Mouse (Mus musculus) spleen, adult 2 months (tissue): ENCODE results near the gene Aldh3b1.

Experiments
- CTCF ChIP-seq: fragments of 200-500 bp; IDR thresholded peaks from 2 replicates; pipeline ENCODE4 v1.5.1; 2011; ENCODE audit warnings: mild to moderate bottlenecking, inconsistent platforms; ENCODE audit not compliant: insufficient read depth, insufficient read length, insufficient replicate concordance; ENCODE audit errors: extremely low read depth
- POLR2A ChIP-seq: fragments of 200-500 bp; IDR thresholded peaks from 2 replicates; pipeline ENCODE4 v1.6.1; 2011; ENCODE audit warnings: low read depth, low read length, inconsistent platforms

DNA sequence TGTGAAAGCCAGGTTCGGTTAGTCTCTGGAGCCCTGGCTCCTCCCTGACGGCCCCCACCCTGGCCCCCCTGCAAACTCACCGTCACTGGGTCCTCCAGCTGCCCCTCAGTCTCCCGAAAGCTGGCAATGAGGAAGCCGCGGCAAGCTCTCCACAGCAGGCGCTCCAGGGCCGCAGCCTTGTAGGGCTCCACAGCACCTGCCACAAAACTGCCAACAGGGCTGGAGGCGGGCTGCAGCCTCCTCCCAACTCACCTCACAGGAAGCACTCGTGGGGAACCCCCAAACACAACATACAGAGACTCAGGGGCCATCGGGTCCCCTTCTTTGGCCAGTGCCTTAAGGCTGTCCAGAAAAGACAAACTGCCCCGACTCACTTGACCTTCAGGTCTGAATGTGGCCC, 26.6 kb downstream of the Aldh3b1 start:
- no peak for TF ChIP-seq CTCF
- TF ChIP-seq POLR2A = no peak
